Mouse (Mus musculus) gastrocnemius, adult 2 months (tissue): ENCODE measurements around the gene Popdc3. TPM values are rescaled to one million over a fixed set of nuclear protein-coding genes. Genes with fewer than 3 reads are reported as not detected.
"Not testable (repeated sequence)": the region's sequence is repeated elsewhere in the genome, so short reads cannot be mapped to it uniquely, and the experiment has no call there.

ENCODE experiments used
- DNase-seq: peaks from one replicate; pipeline ENCODE4 v3.0.0; 2022
- H3K27ac ChIP-seq: fragments of 200-600 bp; 2 replicates; pipeline ENCODE4 v1.8.1; 2022; ENCODE audit warnings: mild to moderate bottlenecking
- H3K4me3 ChIP-seq: fragments of 200-600 bp; 2 replicates; pipeline ENCODE4 v1.8.1; 2022; ENCODE audit warnings: mild to moderate bottlenecking, moderate library complexity
- CTCF ChIP-seq: fragments of 200-600 bp; IDR thresholded peaks from 2 replicates; pipeline ENCODE4 v1.8.1; 2022; ENCODE audit warnings: antibody characterized with exemption, mild to moderate bottlenecking, moderate library complexity
- intact Hi-C: fragments of 180-260 bp; cut with DNase I; formaldehyde crosslinking; loops from one replicate; pipeline ENCODE4 v1.15.1; 2025
- long read RNA-seq, 2 experiments: library from polyadenylated mRNA; stranded (forward); transcript quantifications; one replicate each; pipeline ENCODE4 v2.0.0; 2021
- total RNA-seq, 2 experiments: library from RNA; stranded (reverse); gene quantifications; 2 replicates each; pipeline ENCODE4 v1.2.3; 2021

The Popdc3 gene
- total RNA-seq: 10 to 100 TPM; 48.9 to 54.2 TPM
- long read RNA-seq, experiment 1, transcript Popdc3-201 (4 exons, 1,853 nt): major isoform, 64 of 79 reads
- long read RNA-seq, experiment 1, partial matches to known transcripts: 2 of 79 reads
- long read RNA-seq, experiment 1, other reads (novel, unspliced or antisense): 9 of 79 reads
- long read RNA-seq, experiment 2, transcript Popdc3-201 (4 exons, 1,853 nt): major isoform, 87 of 110 reads
- long read RNA-seq, experiment 2, transcript Popdc3-202 (4 exons, 1,369 nt): minor isoform, 6 of 110 reads
- long read RNA-seq, experiment 2, partial matches to known transcripts: 6 of 110 reads
- long read RNA-seq, experiment 2, other reads (novel, unspliced or antisense): 11 of 110 reads

- intact Hi-C loops, DNase-seq, H3K4me3 ChIP-seq, H3K27ac ChIP-seq: not testable (repeated sequence)
These were observed at the start of gene Popdc3 for GRCm38 (mm10) chr10:45177798-45178197. TSS of gene Popdc3 (plus strand) at chr10:45178098.

DNA sequence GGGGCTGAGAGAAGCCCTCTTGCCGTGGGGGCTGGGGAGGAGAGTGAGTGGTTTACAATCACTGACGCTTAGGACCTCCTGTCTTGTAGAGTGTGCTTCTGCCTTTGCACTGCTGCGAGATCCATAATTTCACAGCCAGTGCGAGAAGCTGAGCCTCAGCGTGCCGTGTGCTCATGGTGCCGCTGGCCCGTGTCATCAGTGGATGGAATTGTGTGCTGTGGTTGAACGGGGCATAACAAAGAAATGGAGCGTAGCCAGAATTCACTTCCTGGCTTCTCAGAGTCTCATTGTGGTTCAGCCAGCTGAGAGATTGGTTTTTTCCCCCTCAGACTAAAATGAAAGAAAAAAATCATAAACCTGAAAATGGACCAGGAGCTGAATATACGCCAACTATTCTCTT lies 48.8 kb upstream of the Popdc3 start:
- intact Hi-C loops: no loop called here
- DNase-seq: no peak
- Histone ChIP-seq H3K4me3 (peak overlapping the region; percentile 43), H3K27ac (no peak overlapping the region)
- TF ChIP-seq CTCF: no peak

- intact Hi-C loops: no loop called here
- no peak for DNase-seq
- no peak overlapping the region for H3K4me3 ChIP-seq
- H3K27ac ChIP-seq: no peak overlapping the region
- no peak for TF ChIP-seq CTCF
These were observed 47.9 kb upstream of the Popdc3 start for GRCm38 (mm10) chr10:45130004-45130403.

GRCm38 (mm10) chr10:45132371-45132770 lies 45.5 kb upstream of the Popdc3 start:
- intact Hi-C loops: no loop called here
- no peak overlapping the region for H3K4me3 ChIP-seq
- TF ChIP-seq CTCF: peak; percentile 76
- H3K27ac ChIP-seq: no peak overlapping the region
- DNase-seq: peak; percentile 44

- H3K27ac ChIP-seq: no peak overlapping the region
These were observed 41.1 kb upstream of the Popdc3 start for GRCm38 (mm10) chr10:45136806-45137205.

GRCm38 (mm10) chr10:45139910-45140309 lies 38.0 kb upstream of the Popdc3 start:
- intact Hi-C loops: no loop called here
- DNase-seq: no peak
- H3K27ac ChIP-seq: no peak overlapping the region
- TF ChIP-seq CTCF: no peak
- H3K4me3 ChIP-seq: no peak overlapping the region

More at GRCm38 (mm10) chr10:45136806-45137205, 41.1 kb upstream of the Popdc3 start:
- no peak for TF ChIP-seq CTCF
- no peak for DNase-seq
- intact Hi-C loops: no loop called here
- no peak overlapping the region for H3K4me3 ChIP-seq

DNA sequence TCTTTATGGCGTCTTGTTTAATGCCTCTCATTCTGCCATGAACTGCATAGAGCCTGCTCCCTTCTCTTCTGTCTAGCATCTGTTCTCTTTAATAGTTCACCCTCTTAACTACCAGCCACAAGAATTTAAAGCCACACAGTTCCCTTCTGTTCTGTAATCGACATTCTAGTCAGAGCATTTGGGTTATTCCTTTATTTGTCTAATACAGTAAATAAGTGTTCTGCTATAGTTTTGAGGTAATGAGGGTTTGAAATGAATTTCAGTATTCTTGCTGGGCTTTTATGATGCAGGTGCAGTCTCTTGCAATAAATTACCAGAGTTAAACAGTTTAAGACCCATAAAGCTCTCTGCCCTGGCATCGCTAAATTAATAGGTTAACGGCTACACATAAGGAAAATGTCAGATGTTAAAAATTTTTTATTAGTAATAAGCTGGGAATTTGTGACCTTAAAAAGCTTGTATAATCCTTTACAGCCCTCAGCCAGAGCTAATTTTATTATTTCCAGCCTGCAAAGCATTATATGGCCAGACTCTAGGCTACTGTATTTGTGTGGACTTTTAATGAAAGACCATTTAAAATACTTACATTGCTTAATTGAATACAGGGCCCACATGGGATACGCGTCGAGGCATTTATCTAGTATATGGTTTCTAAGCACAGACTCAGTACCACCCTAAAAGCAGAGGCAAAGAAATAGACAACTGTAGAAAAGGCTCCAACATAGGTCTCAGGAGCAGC lies 37.3 kb upstream of the Popdc3 start:
- no peak overlapping the region for H3K4me3 ChIP-seq
- no peak for TF ChIP-seq CTCF
- intact Hi-C loops: no loop called here
- DNase-seq: no peak
- H3K27ac ChIP-seq: no peak overlapping the region

DNA sequence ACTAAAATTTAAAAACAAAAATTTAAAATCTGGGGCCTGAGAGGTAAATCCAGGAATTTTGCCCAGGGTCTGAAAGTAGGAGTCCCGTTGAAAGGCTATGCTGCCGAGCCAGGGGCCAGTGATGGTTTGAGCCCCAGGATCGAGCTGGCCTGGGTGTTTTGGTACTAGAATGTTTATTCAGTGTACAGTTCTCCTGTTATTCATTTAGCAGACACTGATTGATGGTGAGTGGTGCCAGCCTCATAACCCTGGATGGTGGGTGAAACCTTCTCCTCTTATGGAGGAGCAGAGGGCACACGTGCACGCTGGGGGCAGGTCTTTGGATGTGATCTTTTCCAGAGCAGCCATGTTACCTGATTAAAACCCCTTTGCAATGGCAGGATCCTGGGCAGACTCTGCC lies 35.5 kb upstream of the Popdc3 start:
- no peak overlapping the region for H3K4me3 ChIP-seq
- no peak for DNase-seq
- H3K27ac ChIP-seq: no peak overlapping the region
- intact Hi-C loops: no loop called here
- no peak for TF ChIP-seq CTCF

- Histone ChIP-seq H3K4me3 (no peak overlapping the region), H3K27ac (no peak overlapping the region)
- no peak for TF ChIP-seq CTCF
- intact Hi-C loops: no loop called here
- no peak for DNase-seq
These were observed 33.7 kb upstream of the Popdc3 start for GRCm38 (mm10) chr10:45144038-45144817.

GRCm38 (mm10) chr10:45146821-45147220 lies 31.1 kb upstream of the Popdc3 start:
- Histone ChIP-seq H3K4me3 (no peak overlapping the region), H3K27ac (no peak overlapping the region)
- no peak for DNase-seq
- intact Hi-C loops: no loop called here
- TF ChIP-seq CTCF: no peak

DNA sequence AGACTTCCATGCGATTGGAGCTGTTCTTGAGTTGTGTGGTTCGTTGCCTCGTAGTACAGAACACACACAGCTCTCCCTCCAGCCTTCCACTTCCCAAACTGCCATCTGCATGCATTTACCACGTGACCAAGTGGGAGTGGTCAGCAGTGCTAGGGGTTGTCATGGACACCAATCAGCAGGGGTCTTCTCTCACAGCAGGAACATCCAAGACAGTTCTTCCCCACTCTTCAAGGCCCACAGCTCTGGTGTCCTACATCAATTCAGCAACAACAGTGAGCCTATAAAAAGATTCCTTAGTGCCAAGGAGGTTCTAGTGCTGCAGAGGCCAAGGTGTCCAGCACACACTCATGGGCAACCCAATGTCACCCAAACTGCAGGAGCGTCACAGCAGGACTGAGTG lies 26.8 kb upstream of the Popdc3 start:
- H3K4me3 ChIP-seq: no peak overlapping the region
- TF ChIP-seq CTCF: no peak
- intact Hi-C loops: no loop called here

DNA sequence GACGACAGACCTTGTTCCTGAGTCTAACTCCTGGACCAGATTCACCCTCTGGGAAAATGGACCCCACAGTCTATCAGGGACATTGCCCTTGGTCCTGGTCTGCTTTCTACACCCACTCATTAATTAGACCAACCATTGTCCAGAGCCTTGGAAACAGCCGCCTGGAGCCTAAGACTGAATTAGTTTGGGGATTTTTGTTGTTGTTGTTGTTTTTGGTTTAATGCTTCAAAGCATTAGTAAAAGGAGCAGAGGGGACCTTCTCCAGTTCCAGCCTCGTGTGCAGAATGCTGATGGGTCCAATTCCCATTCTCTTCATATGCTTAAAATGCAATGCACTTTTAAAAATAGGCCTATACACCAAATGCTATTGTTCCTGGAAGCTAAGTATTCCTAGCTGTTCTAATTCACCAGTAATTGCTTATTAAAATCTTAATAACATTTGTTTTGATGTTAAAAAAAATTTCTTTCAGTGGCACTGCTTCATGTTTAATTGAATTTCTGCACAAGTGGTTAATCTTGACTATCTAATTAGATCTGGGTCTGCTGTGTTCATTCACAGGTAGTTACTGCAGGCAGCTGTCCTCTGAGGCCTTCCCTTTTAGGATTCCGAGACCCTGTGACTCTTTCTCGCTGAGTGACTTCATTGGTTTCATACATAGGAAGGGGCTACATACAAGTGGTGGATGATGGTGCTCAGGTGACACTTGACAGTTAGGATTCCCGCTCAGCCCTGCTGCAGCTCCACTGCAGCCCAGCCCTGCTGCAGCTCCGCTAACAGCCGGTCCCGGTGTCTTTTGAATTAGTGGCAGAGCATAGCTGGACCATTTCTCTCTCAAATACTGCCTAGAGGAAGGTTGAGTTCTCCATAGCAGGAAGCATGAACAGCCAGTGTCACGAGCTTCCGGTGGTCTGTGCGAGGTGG lies 25.9 kb upstream of the Popdc3 start:
- H3K4me3 ChIP-seq: no peak overlapping the region
- DNase-seq: no peak
- TF ChIP-seq CTCF: no peak
- no peak overlapping the region for H3K27ac ChIP-seq
- intact Hi-C loops: no loop called here

More for the DNA sequence above, 26.8 kb upstream of the Popdc3 start:
- no peak for DNase-seq
- no peak overlapping the region for H3K27ac ChIP-seq
